Mouse (Mus musculus) heart, postnatal 4 days (tissue): ENCODE results near the gene Det1. TPM values are rescaled to one million over a fixed set of nuclear protein-coding genes. Genes with fewer than 3 reads are reported as not detected.
A peak's percentile ranks its signal among the peaks of the same experiment; 100 is the strongest.

Experiments used
- DNase-seq: peaks from one replicate; pipeline ENCODE4 v3.0.0; 2021
- microRNA-seq, 2 experiments: library from miRNA; unstranded; fragments of <30 nt; microRNA quantifications; one replicate each; pipeline ENCODE4 v1.2.0; 2021 to 2022
- total RNA-seq, 2 experiments: library from RNA; stranded (reverse); gene quantifications; 2 replicates each; pipeline ENCODE4 v1.2.3; 2021

Gene Det1
- total RNA-seq, 2 experiments from 2014 or later, result 6.1 to 8.6 TPM

DNA sequence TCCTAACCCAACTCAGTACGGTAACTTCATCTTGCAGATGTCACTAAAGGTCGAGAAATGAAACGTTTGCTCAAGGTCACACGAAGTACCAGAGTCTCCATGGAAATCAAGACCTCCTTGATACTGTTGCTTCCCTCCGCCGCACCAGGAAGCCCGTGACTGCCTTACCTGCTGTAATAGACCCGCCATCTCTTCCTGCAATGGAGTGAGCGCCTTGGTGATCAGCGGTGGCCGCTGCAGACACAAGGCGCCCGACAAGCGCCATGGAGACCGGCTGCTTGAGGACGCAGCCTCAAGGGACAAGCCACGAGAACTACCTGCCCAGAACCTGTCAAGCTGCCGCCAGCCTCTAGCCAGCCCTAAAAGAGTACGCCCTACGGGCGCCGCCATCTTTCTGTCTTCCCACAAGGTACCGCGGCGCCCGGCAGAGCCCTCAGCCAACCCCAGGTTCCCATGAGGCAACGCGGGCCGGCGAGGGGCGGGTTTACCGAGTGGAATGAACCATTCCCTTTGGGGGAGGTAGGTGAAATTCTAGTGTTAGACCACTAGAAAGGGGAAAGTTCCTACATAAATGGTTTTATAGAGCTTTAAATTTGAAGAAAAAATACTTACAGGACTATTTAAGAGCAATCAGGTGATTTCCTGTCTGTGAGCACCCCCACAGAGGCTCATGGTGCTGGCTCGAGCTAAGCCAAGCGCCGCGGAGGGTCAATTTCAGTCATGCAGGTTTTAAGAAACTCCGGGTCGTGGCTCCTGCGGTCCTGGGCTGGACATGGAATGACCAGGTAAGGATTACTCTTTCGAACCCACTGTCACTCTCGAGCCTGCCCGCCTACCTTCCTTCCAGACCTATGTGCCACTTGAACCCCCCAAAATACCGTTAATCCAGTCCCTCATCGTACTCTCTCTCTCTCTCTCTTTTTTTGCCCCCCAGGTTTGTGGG, 64.2 kb downstream of the Det1 start, which contains the start of the genes Mrps11 and Mrpl46:
Gene Mrps11, plus strand, starts transcription at position 481 of the 943 bp plus-strand sequence.
Gene Mrpl46, minus strand, starts transcription at position 893 of the 943 bp plus-strand sequence.
- peak; percentile 89 for DNase-seq

- no peak for DNase-seq
Observed at GRCm38 (mm10) chr7:78778741-78779140, 68.3 kb downstream of the Det1 start.

Small RNA genes within 50 kb of the gene (microRNA-seq; reads per million reads assigned to microRNA genes)
- 0.61 to 0.69 reads per million in 2 experiments for gene Mir7-2

Other genes with a start within 250 kb of the Det1 start
- gene Ntrk3, start 109.3 kb downstream of the Det1 start, total RNA-seq, result 1 to 10 TPM; 4.0 to 5.1 TPM
- gene Mrps11, start 64.1 kb downstream of the Det1 start, total RNA-seq, result 10 to 100 TPM; 45.5 to 54.2 TPM
- 10 to 100 TPM; 43.4 to 45.1 TPM for gene Mrpl46, start 63.7 kb downstream of the Det1 start, total RNA-seq
- 10 to 100 TPM; 33.4 to 33.7 TPM for gene Aen, start 48.6 kb upstream of the Det1 start, total RNA-seq
- 1 to 10 TPM; 3.1 to 6.4 TPM for gene Isg20, start 66.2 kb upstream of the Det1 start, total RNA-seq
- 1 to 10 TPM; 4.1 to 4.2 TPM for gene Acan, start 206.2 kb upstream of the Det1 start, total RNA-seq